Mouse (Mus musculus): ENCODE data around the gene Olfr1377. TPM values are rescaled to one million over a fixed set of nuclear protein-coding genes. Genes with fewer than 3 reads are reported as not detected.
"Not testable (repeated sequence)": the region's sequence is repeated elsewhere in the genome, so short reads cannot be mapped to it uniquely, and the experiment has no call there.

Gene Olfr1377
- total RNA-seq (2017) = not detected in 2 replicates

DNA sequence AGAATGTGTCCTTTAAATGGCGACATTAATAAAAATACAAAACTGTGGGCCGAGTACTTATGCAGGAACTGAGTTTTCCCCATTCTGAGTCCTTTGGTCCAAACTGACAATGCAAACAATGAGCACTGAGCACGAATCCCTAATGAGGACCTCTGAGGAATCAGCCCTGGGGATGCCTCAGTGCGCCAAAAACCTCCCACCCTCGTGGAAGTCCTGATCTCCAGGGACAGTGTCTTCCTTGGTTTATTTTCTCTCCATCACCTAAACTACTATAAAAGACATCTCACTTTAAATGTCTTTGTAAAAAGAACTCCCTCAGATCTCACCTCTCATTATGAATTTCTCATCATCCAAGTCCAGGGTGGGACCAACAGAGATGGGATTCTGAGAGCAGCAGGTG is at the start of gene Olfr1377:
Gene Olfr1377, plus strand, starts transcription at position 301 of the 400 bp plus-strand sequence.
- ATAC-seq (replicated peaks in 1 of 2; ENCODE audit: insufficient read depth in 1 of 2, low FRiP score in 2 of 2, low TSS enrichment in 1 of 2, low read depth in 1 of 2, poor library complexity in 2 of 2, severe bottlenecking in 2 of 2) = no peak

DNA sequence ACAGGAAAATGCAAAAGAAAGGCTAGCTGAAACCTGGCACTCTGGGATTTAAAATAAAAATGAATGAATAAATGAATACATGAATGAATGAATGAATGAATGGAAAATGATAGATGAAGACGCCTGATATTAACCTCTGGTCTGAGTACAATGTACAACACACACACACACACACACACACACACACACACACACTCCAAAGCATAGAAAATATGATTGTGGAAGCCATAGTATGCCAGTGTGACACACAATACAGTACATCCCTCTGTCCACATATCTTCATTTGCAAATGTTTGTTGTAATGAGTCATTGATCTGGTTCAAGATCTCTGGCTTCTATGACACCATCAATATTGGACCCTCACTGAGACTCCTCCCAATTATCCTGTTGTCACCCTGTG is 49.7 kb upstream of the Olfr1377 start:
- no peak for ATAC-seq (replicated peaks in 1 of 2; ENCODE audit: insufficient read depth in 1 of 2, low FRiP score in 2 of 2, low TSS enrichment in 1 of 2, low read depth in 1 of 2, poor library complexity in 2 of 2, severe bottlenecking in 2 of 2)

DNA sequence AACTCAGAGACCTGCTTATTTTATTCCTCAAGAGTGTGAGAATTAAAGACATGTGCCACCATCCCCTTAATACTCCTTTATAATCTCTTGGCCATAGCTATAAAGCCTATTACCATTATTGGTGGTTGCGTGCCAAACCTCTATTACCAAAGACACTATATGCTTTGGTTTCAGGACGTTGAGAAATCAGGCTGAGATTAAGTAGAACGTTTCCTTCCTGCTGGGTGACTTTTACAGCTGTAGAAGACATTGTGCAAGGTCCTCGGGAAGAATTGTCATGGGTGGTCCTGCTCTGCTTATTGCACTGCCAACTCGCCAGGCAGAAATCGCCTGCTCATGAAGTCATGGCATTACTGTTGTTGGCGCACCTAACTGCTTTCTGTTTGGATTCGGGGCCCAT is 43.3 kb upstream of the Olfr1377 start:
- ATAC-seq (replicated peaks in 1 of 2; ENCODE audit: insufficient read depth in 1 of 2, low FRiP score in 2 of 2, low TSS enrichment in 1 of 2, low read depth in 1 of 2, poor library complexity in 2 of 2, severe bottlenecking in 2 of 2) = no peak

DNA sequence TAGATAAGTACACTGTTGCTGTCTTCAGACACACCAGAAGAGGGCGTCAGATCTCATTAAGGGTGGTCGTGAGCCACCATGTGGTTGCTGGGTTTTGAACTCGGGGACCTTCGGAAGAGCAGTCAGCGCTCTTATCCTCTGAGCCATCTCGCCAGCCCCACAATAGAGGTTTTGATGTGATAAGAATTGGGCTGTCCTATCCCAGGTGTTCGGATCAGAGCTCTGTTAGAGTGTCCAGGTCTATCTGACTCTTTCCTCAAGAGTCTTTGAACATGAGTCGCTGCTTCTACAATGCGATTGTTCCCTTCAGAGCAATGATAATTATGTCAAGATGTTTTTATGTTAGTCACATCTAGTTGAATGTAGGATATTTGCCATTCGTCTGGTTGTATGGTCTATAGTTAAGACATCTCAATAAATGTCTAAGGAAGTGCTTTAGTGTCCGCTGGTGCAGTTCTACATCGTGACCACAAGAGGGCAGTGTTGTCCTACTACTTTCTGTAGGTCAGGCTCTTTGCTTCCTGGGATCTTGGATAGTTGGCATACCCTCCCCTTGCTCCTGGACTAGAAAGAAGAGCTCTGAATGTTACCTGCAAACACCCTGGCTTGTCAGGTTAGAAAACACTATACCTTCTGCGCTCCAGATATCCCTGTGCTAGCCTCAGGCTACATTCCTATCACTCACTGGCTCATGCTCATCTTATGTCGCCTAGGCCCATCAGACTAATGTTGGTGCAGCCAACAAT is 42.0 kb upstream of the Olfr1377 start:
- peak; percentile 68 to 69; a peak in 3 of 4 replicates for ATAC-seq (replicated peaks in 1 of 2; ENCODE audit: insufficient read depth in 1 of 2, low FRiP score in 2 of 2, low TSS enrichment in 1 of 2, low read depth in 1 of 2, poor library complexity in 2 of 2, severe bottlenecking in 2 of 2)

DNA sequence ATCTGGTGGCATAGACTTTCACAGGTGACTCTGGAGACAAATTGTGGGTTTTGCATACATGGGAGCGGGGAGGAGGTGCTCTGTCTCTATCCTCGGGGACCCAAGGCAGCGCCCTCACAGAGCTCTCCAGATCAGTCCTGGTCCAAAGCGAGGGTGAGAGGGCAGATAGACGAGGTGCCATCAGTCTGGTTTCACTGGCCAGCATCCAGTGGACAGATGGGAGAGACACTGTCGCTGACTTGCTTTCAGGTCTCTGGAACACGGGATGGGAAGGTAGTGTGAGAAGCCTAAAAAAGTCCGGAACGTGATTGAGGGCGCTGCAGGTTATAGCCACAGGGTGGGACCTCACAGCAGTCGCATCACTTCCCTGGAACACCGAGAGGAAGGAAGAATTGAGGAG is 39.4 kb upstream of the Olfr1377 start:
- ATAC-seq (replicated peaks in 1 of 2; ENCODE audit: insufficient read depth in 1 of 2, low FRiP score in 2 of 2, low TSS enrichment in 1 of 2, low read depth in 1 of 2, poor library complexity in 2 of 2, severe bottlenecking in 2 of 2) = no peak

DNA sequence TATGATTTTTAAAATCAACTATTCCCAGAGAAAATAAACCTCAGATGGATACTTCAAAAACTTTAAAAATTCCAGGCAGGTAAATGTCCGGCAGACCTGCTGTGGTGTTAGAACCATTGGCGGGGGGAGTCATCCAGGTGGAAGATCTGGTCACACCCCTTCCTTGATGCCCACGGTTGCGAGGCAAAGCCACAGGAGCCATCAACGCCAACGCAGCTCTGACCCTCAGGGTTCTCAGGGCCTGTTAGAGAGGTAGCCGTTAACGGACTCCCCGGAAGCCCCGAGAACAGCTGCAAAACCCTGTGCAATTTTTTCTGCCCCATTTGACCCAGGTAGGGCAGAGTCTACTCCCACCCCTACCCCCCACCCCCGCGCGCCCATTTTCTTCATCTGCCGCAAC is 38.3 kb upstream of the Olfr1377 start, which contains the start of gene 4933414I15Rik:
Gene 4933414I15Rik, minus strand, starts transcription at position 260 of the 400 bp plus-strand sequence.
- no peak for ATAC-seq (replicated peaks in 1 of 2; ENCODE audit: insufficient read depth in 1 of 2, low FRiP score in 2 of 2, low TSS enrichment in 1 of 2, low read depth in 1 of 2, poor library complexity in 2 of 2, severe bottlenecking in 2 of 2)

DNA sequence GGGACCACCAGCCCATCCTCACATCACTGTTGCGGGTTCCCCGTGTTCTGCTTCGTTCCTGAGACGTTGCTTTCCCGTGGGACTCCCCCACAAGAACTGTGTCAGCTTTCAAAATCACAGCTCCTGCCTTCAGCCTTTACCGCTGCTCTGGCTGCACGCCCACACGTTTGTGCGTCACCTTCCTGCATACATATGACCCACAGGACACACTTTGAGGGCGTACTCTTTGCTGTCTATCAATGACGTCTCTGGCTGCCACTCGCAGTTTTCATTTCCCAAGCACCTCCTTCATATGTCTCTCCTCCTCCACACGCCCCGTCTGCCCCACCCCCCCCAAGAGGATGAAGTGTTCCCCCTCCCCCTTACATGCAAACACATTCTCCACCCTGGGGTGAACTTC is 29.5 kb upstream of the Olfr1377 start:
- peak; percentile 62 to 65; a peak in 2 of 4 replicates for ATAC-seq (replicated peaks in 1 of 2; ENCODE audit: insufficient read depth in 1 of 2, low FRiP score in 2 of 2, low TSS enrichment in 1 of 2, low read depth in 1 of 2, poor library complexity in 2 of 2, severe bottlenecking in 2 of 2)

DNA sequence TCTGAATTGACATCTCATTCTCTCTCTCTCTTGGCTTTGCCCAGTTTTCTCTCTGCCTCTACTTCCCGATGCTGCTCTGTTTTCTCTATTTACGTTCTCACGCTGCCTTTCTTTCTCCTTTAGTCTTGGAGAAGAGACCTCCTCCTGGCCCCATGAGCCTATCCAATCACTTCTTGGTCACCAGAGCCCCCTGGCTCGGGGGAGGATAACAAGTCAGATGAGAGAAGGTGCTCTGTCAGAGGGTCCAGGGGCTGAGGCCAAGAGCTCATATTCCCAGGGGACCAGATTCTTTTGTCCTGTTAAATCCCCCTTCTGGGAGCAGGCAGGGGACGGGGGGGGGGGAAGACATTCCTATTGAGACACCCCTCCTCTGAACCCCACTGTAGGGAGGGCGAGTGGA is 28.1 kb upstream of the Olfr1377 start, which contains the start of gene Prop1:
Gene Prop1, minus strand, starts transcription at position 101 of the 400 bp plus-strand sequence.
- ATAC-seq (replicated peaks in 1 of 2; ENCODE audit: insufficient read depth in 1 of 2, low FRiP score in 2 of 2, low TSS enrichment in 1 of 2, low read depth in 1 of 2, poor library complexity in 2 of 2, severe bottlenecking in 2 of 2) = no peak

DNA sequence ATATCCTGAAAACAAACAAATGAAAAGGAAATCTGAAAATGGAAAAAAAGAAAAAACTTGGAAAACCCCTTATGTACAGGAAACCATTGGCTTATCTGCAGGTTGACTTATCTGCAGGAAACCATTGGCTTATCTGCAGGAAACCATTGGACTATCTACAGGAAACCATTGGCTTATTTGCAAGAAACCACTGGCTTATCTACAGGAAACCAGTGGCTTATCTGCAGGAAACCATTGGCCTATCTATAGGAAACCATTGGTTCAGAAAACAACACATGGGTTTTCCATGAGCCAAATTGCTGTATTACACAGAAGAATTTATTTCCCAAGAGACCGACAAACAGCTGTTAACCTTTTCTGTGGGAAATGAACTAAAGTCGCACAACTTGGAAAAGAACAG is 16.9 kb upstream of the Olfr1377 start:
- peak; percentile 49 to 74; a peak in 3 of 4 replicates for ATAC-seq (replicated peaks in 1 of 2; ENCODE audit: insufficient read depth in 1 of 2, low FRiP score in 2 of 2, low TSS enrichment in 1 of 2, low read depth in 1 of 2, poor library complexity in 2 of 2, severe bottlenecking in 2 of 2)

DNA sequence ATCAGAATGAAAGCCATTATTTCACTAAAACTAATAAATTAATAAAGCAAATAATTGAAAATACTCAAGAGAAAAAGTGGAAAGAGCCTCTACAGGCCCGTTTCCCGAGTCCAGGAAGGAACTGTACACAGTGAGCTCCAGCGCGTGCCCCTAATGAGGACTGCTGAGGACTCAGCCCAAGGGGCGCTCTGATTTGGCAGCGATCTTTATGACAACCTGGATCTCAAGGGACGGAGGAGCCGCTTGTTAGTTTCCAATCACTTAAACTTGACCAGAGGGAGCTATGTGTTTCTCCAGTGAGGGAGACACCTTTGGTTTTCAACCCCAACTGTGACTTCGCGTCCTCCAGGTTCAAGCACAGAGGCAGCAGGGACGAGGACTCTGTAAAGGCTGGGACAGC is 15.5 kb upstream of the Olfr1377 start, which contains the start of gene Olfr1378:
Gene Olfr1378, plus strand, starts transcription at position 301 of the 400 bp plus-strand sequence.
- ATAC-seq (replicated peaks in 1 of 2; ENCODE audit: insufficient read depth in 1 of 2, low FRiP score in 2 of 2, low TSS enrichment in 1 of 2, low read depth in 1 of 2, poor library complexity in 2 of 2, severe bottlenecking in 2 of 2) = no peak

DNA sequence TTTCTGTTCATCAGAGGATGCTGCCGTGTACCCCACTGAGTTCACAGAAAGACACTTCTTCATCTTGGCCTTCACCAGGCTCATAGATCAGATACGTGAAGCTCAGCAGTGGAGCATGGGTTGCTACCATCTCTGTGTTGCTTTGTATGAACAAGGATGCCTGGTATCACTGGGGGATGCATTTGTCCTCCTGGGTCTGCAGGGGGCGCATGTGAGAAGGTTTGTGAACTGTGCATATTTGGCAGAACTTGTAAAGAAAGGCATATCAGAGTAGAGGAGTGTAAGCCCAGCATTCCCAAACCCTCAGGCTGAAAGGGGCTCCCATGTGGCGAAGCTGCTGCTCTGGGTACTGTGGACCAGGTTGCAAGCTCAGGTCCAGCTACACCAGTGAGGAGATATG is 4.6 kb upstream of the Olfr1377 start:
- no peak for ATAC-seq (replicated peaks in 1 of 2; ENCODE audit: insufficient read depth in 1 of 2, low FRiP score in 2 of 2, low TSS enrichment in 1 of 2, low read depth in 1 of 2, poor library complexity in 2 of 2, severe bottlenecking in 2 of 2)

DNA sequence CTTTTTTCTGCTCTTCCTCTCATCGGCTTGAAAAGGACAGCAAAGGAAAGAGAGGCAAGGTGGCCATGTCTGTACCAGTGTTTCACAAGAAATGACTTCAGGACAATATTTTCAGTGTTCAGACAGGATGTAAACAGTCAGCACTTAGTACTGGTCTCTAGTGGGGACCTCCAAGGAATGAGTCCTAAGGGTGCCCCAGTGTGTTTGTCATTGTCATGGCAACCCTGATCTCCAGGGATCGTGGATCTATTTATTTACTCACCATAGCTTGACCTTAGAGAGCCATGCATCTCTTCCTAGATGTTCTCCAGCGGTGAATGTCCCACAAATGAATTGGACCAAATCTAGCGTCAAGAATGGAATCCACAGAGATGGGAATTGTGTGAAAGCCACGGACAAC is 21.5 kb downstream of the Olfr1377 start, which contains the start of gene Olfr51:
Gene Olfr51, plus strand, starts transcription at position 301 of the 400 bp plus-strand sequence.
- no peak for ATAC-seq (replicated peaks in 1 of 2; ENCODE audit: insufficient read depth in 1 of 2, low FRiP score in 2 of 2, low TSS enrichment in 1 of 2, low read depth in 1 of 2, poor library complexity in 2 of 2, severe bottlenecking in 2 of 2)

DNA sequence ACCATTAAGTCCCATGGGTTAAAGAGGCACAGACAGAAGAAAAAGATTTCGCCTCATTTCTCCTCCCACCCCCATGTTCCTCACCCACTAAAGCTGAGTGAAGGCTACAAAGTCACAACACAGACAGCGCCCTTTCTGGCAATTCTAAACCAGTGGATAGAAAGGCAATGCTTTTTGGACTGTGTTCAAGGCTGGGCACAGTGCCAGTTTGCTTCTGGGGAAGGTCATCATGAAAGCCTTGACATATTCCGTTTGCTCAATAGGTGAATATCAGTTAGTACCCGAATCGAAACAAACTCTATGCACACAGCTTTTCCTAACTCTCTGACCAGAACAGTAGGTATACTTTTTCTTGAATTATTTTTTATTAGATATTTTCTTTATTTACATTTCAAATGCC is 30.1 kb downstream of the Olfr1377 start:
- ATAC-seq (replicated peaks in 1 of 2; ENCODE audit: insufficient read depth in 1 of 2, low FRiP score in 2 of 2, low TSS enrichment in 1 of 2, low read depth in 1 of 2, poor library complexity in 2 of 2, severe bottlenecking in 2 of 2) = no peak

DNA sequence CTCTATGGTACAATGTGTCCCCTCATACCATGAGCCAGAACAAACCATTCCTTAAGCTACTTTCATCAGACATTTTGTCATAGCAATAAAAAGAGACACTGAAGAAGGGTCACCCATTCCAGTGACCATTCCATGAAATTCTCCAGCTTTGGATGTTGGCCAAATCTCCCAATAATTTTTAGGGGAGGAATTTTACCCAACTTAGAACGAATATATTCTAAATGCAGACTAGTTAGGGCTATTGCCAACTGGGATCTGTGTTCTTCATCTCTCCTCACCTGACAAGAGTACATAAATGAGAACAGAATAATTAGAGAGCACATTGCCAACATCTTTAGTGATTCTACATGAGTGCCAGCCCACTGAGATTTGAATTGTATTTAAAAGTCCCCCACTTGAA is 32.2 kb downstream of the Olfr1377 start, which contains the start of gene Olfr54:
Gene Olfr54, plus strand, starts transcription at position 301 of the 400 bp plus-strand sequence.
- ATAC-seq (replicated peaks in 1 of 2; ENCODE audit: insufficient read depth in 1 of 2, low FRiP score in 2 of 2, low TSS enrichment in 1 of 2, low read depth in 1 of 2, poor library complexity in 2 of 2, severe bottlenecking in 2 of 2) = no peak

DNA sequence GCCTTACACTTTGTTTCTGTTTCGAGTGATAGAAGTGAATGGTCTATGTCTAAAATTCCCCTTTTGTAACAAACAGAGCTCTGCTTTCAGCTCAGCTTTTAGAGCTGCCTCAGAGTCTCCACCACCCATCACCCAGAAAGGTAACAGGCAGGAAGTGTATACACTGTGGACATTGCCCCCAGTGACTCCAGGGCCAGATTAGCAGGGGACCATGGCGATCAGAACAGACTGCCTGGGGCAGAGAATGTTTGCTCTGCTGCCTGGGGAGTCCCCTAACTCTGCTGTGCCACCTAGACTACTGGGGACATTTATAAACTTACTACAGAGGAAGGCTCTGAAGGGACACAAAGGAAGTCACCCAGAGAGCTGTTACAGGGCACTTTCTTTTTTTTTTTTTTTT is 34.6 kb downstream of the Olfr1377 start:
- no peak for ATAC-seq (replicated peaks in 1 of 2; ENCODE audit: insufficient read depth in 1 of 2, low FRiP score in 2 of 2, low TSS enrichment in 1 of 2, low read depth in 1 of 2, poor library complexity in 2 of 2, severe bottlenecking in 2 of 2)

DNA sequence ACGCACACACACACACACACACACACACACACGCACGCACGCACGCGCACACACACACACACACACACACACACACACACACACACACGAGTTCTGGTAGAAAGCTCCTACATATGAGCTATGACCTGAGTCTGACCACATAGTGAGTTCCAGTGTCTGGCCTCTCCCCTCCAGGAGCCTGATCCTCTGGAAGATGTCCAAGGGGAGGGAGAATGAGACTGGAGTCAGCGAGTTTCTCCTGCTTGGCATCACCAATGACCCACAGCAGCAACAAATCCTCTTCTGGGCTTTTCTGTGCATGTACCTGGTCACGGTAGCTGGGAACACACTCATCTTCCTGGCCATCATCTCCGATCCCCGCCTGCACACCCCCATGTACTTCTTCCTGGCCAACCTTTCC is 45.0 kb downstream of the Olfr1377 start:
- not testable (repeated sequence) for ATAC-seq (replicated peaks in 1 of 2; ENCODE audit: insufficient read depth in 1 of 2, low FRiP score in 2 of 2, low TSS enrichment in 1 of 2, low read depth in 1 of 2, poor library complexity in 2 of 2, severe bottlenecking in 2 of 2)

DNA sequence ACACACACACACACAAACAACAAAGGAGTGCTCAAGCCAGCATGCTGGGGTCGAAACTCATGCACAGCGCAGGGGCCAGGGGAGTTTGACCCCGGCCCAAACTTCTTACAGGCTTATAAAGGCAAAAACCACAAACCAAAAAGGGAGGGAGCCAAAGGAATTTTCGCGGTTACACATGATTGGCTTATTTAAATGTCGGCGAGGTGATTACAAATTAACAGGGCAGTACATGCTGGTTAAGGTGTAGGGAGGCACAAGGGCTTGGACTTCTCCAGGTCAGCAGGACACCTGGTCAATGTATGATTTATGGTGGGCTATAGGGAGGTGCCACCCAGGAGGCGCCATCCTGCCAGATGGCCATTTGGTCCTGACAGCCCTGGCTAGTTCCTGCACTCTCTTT is 47.6 kb downstream of the Olfr1377 start:
- not testable (repeated sequence) for ATAC-seq (replicated peaks in 1 of 2; ENCODE audit: insufficient read depth in 1 of 2, low FRiP score in 2 of 2, low TSS enrichment in 1 of 2, low read depth in 1 of 2, poor library complexity in 2 of 2, severe bottlenecking in 2 of 2)

DNA sequence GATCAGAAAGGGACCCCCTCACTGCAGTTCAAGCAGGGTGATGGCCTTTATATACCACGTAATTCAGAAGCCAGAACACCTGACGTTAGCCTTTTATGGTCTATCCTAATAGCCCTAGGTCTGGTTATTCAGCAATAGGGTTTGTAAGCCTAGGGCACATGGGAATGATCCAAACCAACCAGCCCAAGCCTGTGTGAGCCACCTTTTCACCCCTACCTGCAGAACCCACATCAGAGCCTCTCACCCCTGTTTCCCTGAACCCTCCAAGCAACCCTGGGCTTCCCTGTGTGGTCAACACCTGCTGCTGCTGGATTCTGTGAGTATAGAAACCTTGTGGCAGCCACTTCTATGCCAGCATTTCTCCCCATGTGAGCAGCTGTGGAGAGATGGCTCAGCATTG is 48.5 kb downstream of the Olfr1377 start:
- ATAC-seq (replicated peaks in 1 of 2; ENCODE audit: insufficient read depth in 1 of 2, low FRiP score in 2 of 2, low TSS enrichment in 1 of 2, low read depth in 1 of 2, poor library complexity in 2 of 2, severe bottlenecking in 2 of 2) = no peak

DNA sequence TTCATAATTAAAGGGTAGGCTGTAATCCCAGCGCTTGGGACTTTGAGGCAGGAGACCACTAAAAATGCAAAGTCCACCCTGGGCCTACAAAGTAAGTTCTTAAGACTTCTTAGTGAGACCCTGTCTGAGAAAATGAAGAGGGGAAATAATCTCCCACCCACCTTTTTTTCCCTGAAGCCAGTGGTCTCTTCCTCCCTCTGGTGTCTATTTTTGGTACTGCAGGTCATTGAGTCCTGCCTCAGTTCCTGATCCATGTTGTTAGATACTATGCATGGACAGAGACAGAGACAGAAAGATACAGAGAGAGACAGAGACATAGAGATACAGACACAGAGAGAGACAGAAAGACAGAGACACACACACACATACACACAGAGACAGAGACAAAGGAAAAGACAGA is 51.1 kb downstream of the Olfr1377 start:
- ATAC-seq (replicated peaks in 1 of 2; ENCODE audit: insufficient read depth in 1 of 2, low FRiP score in 2 of 2, low TSS enrichment in 1 of 2, low read depth in 1 of 2, poor library complexity in 2 of 2, severe bottlenecking in 2 of 2) = no peak
